Mouse (Mus musculus) right cerebral cortex, postnatal 36 days (tissue): ENCODE measurements around the gene Irak1.

ENCODE experiments used
- DNase-seq, 2 experiments: peaks; one replicate each; pipeline ENCODE4 v3.0.0; 2022; ENCODE audit warnings: low spot score in 2 of 2, mixed read lengths in 1 of 2

Irak1 gene

DNA sequence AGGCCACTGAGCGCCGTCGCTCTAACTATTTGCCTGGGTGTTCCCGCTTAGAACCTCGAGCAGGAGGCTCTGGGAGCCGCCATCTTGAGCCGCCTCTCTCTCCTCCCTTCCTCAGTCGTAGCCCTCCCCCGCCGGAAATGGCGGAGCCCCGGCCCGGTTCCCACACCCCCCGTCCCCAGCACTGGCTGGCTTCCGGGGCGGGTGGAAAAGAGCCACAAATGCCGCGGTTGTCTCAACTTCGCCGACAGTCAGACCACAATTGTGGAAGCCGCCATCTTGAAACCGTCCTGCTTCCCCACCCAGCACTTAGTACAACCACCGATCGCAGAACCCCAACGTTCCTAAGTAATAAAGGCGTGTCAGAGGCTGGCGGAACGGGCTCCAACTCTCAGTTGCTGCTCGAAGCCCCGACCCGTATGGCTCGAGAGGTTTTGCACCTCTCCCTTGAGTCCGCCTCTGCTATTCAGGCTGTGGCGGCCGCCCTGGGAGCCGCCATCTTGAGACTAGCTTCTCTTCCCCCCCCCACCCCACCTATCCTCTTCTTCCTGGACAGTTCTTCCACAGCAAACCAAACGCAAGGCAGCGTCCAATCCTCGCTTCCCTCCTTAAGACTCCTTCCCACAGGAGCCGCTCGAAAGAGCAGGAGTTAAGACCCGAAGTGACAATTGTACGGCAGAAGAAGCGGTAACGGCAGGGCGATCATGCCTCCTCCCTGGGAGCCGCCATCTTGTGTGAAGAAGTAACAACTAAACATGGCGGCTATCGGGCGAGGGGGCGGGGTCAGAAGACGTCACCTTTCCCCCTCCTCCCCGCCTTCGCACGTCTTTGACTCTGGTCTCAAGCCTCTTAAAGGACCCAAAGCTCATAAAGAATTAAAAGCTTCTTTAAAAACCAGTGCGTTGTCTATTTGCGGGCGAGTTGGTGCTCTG is 57.2 kb downstream of the Irak1 start, which contains the start of gene Hcfc1:
Gene Hcfc1, minus strand, starts transcription at position 110 of the 929 bp plus-strand sequence.
- peak; percentile 80 to 84 for DNase-seq

DNA sequence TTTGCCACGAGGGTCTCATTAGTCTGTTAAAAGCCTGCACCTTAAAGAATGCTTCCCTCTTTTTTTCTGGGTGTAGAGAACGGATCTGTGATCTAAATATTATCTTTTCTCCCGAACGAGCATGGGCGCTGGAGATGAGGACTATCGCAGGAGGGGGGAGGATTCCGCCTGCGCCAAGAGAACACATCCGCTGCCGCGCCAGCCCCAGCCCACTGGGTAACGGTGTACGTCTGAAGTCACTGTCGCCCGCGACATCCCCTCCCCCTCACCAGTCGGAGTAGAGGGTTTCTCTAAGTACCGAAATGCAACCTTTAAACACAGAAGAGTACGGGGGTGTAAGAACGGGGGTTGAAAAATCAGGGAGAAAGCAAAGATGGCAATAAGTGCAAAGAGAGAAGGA is 58.4 kb downstream of the Irak1 start:
- DNase-seq, result peak; percentile 64 to 69

DNA sequence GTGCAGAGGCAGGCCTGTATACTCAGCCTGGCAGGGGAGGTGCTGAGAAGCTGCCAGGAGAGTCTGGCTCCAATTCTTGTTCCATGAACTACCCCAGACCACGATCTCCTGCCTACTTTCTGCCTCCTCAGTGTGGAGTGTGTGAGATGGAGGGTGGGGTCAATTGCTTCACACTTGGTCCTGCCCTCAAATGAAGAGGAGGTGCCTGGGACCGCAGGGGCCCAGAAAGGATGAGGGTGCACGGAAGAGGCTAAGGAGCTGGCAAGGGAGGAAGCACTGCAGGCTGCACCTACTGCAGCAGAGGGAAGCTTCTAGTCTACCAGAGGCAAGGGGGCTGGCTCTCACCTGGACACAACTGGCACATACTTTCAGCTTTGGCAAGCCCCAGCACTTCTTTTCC is 59.4 kb downstream of the Irak1 start:
- DNase-seq, result no peak
